Mouse (Mus musculus) heart, adult 9 months (tissue): ENCODE measurements at regions not wholly inside any gene's neighbourhood (a gene's known extent, or its start where the extent isn't known, plus 50 kb on each side); places are given as distances from the start of the nearest gene placed in this dataset.

ENCODE experiments used
- DNase-seq, 2 experiments: peaks; one replicate each; pipeline ENCODE4 v3.0.0; 2022; ENCODE audit warnings: low spot score in 2 of 2

GRCm38 (mm10) chr10:70814354-70815131 lies 158.8 kb upstream of the Phyhipl start:
- DNase-seq = peak; percentile 77 to 80

- DNase-seq = no peak
These were observed 153.6 kb upstream of the Phyhipl start for GRCm38 (mm10) chr10:70809411-70809810.

- DNase-seq = no peak
These were observed 151.1 kb upstream of the Phyhipl start for GRCm38 (mm10) chr10:70806786-70807385.

- DNase-seq = no peak
These were observed 145.1 kb upstream of the Phyhipl start for GRCm38 (mm10) chr10:70800736-70801306.

GRCm38 (mm10) chr10:70799906-70800305 lies 144.1 kb upstream of the Phyhipl start:
- DNase-seq = peak; percentile 34 to 48

GRCm38 (mm10) chr10:70799191-70799742 lies 143.5 kb upstream of the Phyhipl start:
- peak; percentile 68 to 78 for DNase-seq

GRCm38 (mm10) chr10:70788814-70789452 lies 133.2 kb upstream of the Phyhipl start:
- DNase-seq = no peak

- DNase-seq = no peak
These were observed 125.3 kb upstream of the Phyhipl start for GRCm38 (mm10) chr10:70781036-70781435.

- no peak for DNase-seq
These were observed 122.8 kb upstream of the Phyhipl start for GRCm38 (mm10) chr10:70778596-70778995.

GRCm38 (mm10) chr10:70774571-70774970 lies 118.8 kb upstream of the Phyhipl start:
- DNase-seq = no peak

- no peak for DNase-seq
These were observed 118.4 kb upstream of the Phyhipl start for GRCm38 (mm10) chr10:70774159-70774558.

GRCm38 (mm10) chr10:70767461-70767860 lies 111.7 kb upstream of the Phyhipl start:
- DNase-seq = no peak

GRCm38 (mm10) chr10:70766869-70767268 lies 111.1 kb upstream of the Phyhipl start:
- no peak for DNase-seq

GRCm38 (mm10) chr10:70766450-70766849 lies 110.7 kb upstream of the Phyhipl start:
- DNase-seq = no peak

GRCm38 (mm10) chr10:70763206-70763605 lies 107.4 kb upstream of the Phyhipl start:
- no peak for DNase-seq

GRCm38 (mm10) chr10:70759686-70760085 lies 103.9 kb upstream of the Phyhipl start:
- DNase-seq = no peak

GRCm38 (mm10) chr10:70751771-70752170 lies 96.0 kb upstream of the Phyhipl start:
- DNase-seq = no peak

- DNase-seq = no peak
These were observed 94.8 kb upstream of the Phyhipl start for GRCm38 (mm10) chr10:70750356-70751145.

- DNase-seq = no peak
These were observed 90.8 kb upstream of the Phyhipl start for GRCm38 (mm10) chr10:70746612-70747011.

- DNase-seq = no peak
These were observed 86.1 kb upstream of the Phyhipl start for GRCm38 (mm10) chr10:70741909-70742308.

GRCm38 (mm10) chr10:70740095-70740494 lies 84.3 kb upstream of the Phyhipl start:
- no peak for DNase-seq
